Mouse (Mus musculus) ES-CJ7 (cell line): ENCODE data around the gene Eif2b5.

Source experiments
- DNase-seq: peaks from one replicate; pipeline ENCODE4 v3.0.0; 2011; ENCODE audit warnings: low read depth, low spot score

Gene Eif2b5

GRCm38 (mm10) chr16:20489233-20489632, 9.4 kb upstream of the Eif2b5 start:
- DNase-seq: peak; percentile 3

GRCm38 (mm10) chr16:20490581-20490980, 8.0 kb upstream of the Eif2b5 start:
- DNase-seq: peak; percentile 70

DNA sequence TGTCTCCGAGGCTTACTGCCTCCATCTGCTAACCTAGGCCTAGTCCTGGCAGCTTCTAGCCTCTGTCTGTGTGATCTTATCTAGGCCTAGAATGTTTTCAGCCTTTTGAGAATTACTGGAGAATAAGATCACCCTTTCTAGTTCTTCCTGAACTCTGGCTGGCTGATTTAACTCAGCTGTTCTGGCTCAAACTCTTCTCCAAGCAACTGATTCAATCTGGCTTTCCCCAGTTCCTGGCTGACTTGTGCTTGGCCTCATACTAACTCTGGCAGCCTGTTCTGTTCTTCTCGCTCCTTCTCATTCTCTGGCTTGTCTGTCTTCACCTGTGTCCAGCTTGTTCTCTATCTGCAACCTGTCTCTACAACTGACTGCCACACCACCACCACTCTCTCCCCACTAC, 7.3 kb upstream of the Eif2b5 start:
- no peak for DNase-seq

DNA sequence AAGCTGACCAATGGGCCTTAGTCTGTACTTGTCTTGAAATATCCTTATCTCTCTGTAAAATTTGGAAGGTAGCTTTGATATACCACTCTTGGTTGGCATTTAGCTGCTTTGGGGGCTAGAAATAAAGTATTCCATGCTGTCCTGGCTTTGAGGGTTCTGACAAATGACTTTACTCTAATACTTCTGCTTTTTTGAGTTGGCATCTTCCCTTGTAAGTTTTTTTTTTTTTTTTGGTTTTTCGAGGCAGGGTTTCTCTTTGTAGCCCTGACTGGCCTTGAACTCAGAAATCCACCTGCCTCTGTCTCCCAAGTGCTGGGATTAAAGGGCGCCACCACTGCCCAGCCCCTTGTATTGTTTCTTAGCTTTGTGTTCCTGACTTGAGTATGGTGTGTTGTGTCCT, 5.2 kb upstream of the Eif2b5 start:
- DNase-seq: no peak

- peak; percentile 46 for DNase-seq
Observed at GRCm38 (mm10) chr16:20496671-20497600, 1.7 kb upstream of the Eif2b5 start.

DNA sequence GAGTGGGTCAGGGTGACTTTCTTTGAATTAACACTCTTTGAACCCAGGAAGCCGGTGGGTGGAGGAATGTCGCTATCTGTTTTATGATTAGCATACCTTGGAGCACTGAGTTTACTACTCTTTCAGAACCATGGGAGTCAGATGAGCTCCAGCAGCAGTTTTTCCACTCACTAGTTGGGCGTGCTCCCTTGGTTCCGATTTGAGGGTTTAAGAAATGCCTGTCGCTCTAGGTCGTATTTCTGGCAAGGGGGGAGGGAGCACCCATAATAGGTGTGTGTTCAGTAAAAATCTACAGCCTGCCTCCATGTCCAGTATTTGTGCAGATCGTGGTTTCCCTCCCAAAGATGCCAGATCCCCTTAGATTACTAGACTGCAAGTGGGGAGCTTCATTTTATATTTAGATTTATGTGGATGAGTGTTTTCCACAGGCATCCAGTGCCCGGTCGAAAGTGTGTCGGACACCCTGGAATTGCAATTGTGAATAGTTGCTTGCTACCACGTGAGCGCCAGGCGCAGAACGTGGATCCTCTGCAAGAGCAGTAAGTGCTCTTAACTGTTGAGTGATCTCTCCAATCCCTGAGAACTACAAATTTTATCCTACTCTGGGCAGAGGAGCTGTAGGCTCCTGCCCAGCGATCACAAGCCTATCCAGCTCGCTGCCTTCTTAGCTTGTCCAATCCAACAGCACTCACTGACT, 489 bp upstream of the Eif2b5 start:
- peak; percentile 53 for DNase-seq

DNA sequence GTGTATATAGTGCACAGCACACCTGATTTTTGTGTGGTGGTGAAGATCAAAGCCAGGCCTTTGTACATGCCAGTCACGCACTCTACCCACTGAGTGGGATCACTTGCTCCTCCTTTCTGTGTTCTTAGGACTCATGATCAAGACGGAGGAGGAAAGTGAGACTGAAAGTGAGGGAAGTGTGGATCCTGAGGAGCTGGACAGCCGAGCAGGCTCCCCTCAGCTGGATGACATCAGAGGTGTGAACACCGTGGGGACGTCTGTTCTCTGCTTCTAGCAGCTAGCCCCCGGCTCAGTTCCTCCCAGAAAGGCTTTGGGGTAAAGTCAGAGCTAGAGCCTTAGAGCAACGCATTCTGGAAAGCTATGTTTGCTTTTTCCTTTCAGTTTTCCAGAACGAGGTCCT, 7.4 kb downstream of the Eif2b5 start:
- DNase-seq: no peak

GRCm38 (mm10) chr16:20509349-20509748, 10.7 kb downstream of the Eif2b5 start:
- peak; percentile 67 for DNase-seq

GRCm38 (mm10) chr16:20511277-20511847, 12.7 kb downstream of the Eif2b5 start:
- DNase-seq: no peak

DNA sequence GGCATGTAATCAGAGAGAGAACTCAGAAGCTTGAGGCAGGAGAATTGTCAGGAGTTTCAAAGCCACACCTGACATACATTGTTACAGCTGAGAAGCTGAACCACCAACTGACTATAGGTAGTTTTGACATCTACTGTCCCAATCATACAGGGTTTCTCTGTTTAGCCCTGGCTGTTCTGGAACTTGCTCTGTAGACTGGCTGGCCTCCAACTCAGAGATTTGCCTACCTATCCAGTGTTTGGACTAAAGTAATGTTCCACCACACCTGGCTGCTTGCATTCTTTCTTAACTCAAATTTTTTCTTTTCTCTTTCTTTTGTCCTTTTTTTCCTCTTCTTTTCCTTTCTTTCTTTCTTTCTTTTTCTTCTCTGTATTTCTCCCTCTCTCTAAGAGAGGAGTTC, 17.4 kb downstream of the Eif2b5 start:
- DNase-seq: no peak

GRCm38 (mm10) chr16:20516726-20517201, 18.1 kb downstream of the Eif2b5 start, which contains the start of gene Dvl3:
TSS of gene Dvl3 (plus strand) at chr16:20516982.
- DNase-seq: peak; percentile 68

- no peak for DNase-seq
Observed at GRCm38 (mm10) chr16:20517216-20517615, 18.6 kb downstream of the Eif2b5 start.

DNA sequence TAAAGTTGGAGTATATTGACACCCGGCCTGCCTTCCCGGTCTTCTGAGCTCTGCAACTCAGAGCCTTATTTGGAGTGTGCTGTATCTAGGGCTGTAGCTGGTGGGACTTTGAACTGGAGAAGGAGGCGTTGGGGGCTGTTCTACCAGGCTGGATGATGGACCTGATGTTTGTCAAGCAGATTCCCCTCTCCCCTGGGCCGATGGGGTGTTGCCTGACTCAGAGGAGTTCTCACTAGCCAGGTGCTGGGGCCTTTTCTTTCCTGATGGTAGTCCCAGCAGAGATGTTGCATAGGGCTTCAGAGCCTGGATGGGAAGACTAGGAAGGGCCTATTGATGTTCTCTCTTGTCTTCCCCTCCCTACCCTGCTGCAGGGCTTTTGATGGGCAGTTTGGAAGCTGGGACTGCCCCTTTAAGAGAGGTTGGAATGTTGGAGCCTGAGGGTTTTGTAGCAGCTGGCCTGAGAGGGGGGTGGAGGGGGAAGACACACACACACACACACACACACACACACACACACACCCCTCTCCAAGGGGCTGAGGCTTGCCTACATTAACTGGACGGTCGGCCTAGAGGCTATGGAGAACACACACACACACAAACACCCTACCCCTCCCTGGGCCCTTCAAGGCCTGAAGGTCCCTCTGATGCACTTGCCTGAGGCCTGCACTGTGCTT, 19.2 kb downstream of the Eif2b5 start:
- no peak for DNase-seq

- DNase-seq: peak; percentile 66
Observed at GRCm38 (mm10) chr16:20523886-20524285, 25.3 kb downstream of the Eif2b5 start.

DNA sequence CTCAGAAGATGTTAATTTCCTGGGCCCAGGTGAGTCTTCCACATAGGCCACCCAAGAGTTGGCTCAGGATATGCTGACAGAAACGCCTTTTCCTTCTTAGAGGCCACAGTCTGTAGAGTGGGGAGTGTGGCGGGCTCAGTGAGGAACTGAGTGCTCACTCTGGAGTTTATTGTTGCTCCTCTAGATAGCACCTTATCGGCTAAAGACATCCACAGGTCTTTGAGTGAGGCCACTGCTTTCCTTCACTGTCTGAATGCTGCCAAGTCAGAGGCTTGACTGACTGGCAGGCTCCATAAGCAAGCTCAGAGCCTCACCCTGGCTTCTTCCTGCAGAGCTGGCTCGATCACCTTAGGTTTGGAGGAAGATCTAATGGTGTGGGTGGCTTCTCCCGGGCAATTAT, 30.2 kb downstream of the Eif2b5 start:
- no peak for DNase-seq

- no peak for DNase-seq
Observed at GRCm38 (mm10) chr16:20529375-20529774, 30.8 kb downstream of the Eif2b5 start.

DNA sequence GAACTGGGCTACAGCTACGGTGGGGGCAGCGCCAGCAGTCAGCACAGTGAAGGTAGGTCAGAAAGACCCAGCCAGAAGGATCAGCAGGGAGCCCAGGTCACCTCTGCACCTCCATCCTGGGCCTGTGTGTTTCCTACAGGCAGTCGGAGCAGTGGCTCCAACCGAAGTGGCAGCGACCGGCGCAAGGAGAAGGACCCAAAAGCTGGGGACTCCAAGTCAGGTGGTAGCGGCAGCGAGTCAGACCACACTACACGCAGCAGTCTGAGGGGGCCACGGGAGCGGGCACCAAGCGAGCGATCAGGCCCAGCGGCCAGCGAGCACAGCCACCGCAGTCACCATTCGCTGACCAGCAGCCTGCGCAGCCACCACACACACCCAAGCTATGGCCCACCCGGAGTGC, 32.3 kb downstream of the Eif2b5 start:
- DNase-seq: no peak

GRCm38 (mm10) chr16:20534617-20535295, 36.1 kb downstream of the Eif2b5 start:
- DNase-seq: no peak

GRCm38 (mm10) chr16:20535296-20536080, 36.9 kb downstream of the Eif2b5 start, which contains the start of gene Ap2m1:
TSS of gene Ap2m1 (plus strand) at chr16:20535478.
- peak; percentile 100 for DNase-seq

DNA sequence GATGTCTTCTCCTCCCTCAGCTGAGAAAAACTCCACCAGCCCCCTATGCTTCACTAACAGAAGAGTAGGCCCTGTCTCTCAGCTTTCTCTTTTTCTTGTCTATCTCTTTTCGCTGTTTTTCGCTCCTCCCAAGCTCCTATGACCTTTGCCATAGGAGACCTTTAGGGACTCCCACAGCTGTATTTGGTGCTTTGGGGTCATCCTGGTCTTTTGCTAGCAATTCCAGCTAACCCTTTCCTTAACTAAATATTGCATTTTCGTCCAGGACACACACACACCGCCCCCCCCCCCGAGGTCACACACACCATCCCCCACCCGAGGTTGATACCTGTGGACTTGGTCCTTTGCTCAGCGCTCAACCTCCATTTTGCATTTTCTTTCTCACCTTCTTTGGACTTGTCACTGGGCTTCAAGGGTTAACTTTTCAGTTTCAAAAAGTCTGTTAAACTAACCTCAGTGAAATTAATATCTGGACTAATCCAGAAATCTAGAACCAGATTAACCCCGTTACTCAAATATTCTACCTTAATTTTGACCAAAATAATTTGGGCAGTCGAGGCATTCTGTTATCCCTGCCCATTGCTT, 37.6 kb downstream of the Eif2b5 start:
- no peak for DNase-seq
